9 mouse cellular contexts compared by ENCODE assay signal in genomic region chr17:84177481-84177880, GRCm38 (mm10). TPM values are rescaled to one million over a fixed set of nuclear protein-coding genes. Genes with fewer than 3 reads are reported as not detected.
DNase-seq lines count a peak whose midpoint lies in the region; ATAC-seq and TF ChIP-seq lines count a peak whose summit lies in the region.
"Had no signal": no experiment of that assay in that cellular context is flagged by ENCODE, and none has a peak within 500 bp of the region (broad histone marks: within the 10 kb centered on the region; RNA-seq: fewer than 3 reads in every experiment).

No protein-coding gene starts in this region.

- ATAC-seq in heart, embryonic 15.5 days (replicated peaks; ENCODE audit: insufficient number of reproducible peaks, insufficient read depth, low FRiP score, low read depth) = no peak
- 0 out of 2 replicates have a peak, but pooled peaks have one; percentile 34 for ATAC-seq in lung, postnatal 0 days

- H3K27me3 ChIP-seq in heart, embryonic 15.5 days = no peaks in the 10 kb centered on the region
- no peaks in the 10 kb centered on the region for H3K27me3 ChIP-seq in lung, postnatal 0 days (replicated peaks; ENCODE audit: insufficient read depth, low read length)

- H3K9me3 ChIP-seq in heart, embryonic 15.5 days (replicated peaks) = no peaks in the 10 kb centered on the region
- H3K9me3 ChIP-seq in lung, postnatal 0 days (ENCODE audit: low read length) = no peaks in the 10 kb centered on the region

- peak overlapping the region; percentile 39; the same call in 1 of the 2 replicates for H3K27ac ChIP-seq in heart, embryonic 15.5 days
- H3K27ac ChIP-seq in lung, postnatal 0 days (ENCODE audit: low read length) = no peak overlapping the region
- H3K27ac ChIP-seq in gastrocnemius, adult 2 months = no peak overlapping the region
- H3K27ac ChIP-seq: heart, adult 2 months had no signal

- no peak overlapping the region for H3K4me2 ChIP-seq in heart, embryonic 15.5 days
- H3K4me2 ChIP-seq in lung, postnatal 0 days (replicated peaks; ENCODE audit: low read depth, low read length) = no peak overlapping the region

- WGBS in heart, embryonic 15.5 days = 33% methylated on average over 8 of the region's 8 CpGs
- WGBS in lung, postnatal 0 days = 13% methylated on average over 8 of the region's 8 CpGs

- H3K36me3 ChIP-seq in heart, embryonic 15.5 days = no peaks in the 10 kb centered on the region
- no peaks in the 10 kb centered on the region for H3K36me3 ChIP-seq in lung, postnatal 0 days (ENCODE audit: insufficient read depth, low read length)

- peak; percentile 47; the same call in 1 of the 2 replicates for TF ChIP-seq EP300 in lung, postnatal 0 days (IDR thresholded peaks at IDR 0.05)

- H3K4me1 ChIP-seq in heart, embryonic 15.5 days (replicated peaks) = peaks cover 31% of the 10 kb centered on the region
- peaks cover 17% of the 10 kb centered on the region for H3K4me1 ChIP-seq in lung, postnatal 0 days (ENCODE audit: insufficient read depth, low read depth, low read length)

- H3K9ac ChIP-seq in heart, embryonic 15.5 days = no peak overlapping the region
- H3K9ac ChIP-seq in lung, postnatal 0 days (replicated peaks; ENCODE audit: low read depth) = no peak overlapping the region

- TF ChIP-seq CTCF in lung, postnatal 0 days (IDR thresholded peaks at IDR 0.05) = no peak
- no peak for TF ChIP-seq CTCF in gastrocnemius, adult 2 months (IDR thresholded peaks at IDR 0.05)

- intact Hi-C loops in gastrocnemius, adult 2 months (cut with DNase I) = no loop called here

- no peak for DNase-seq in heart, adult 8-10 months (ENCODE audit: low spot score)
- DNase-seq in ES-CJ7 (ENCODE audit: low read depth, low spot score) = peak; percentile 43
- peak; percentile 48 for DNase-seq in induced T-regulatory cell, adult 2 months (ENCODE audit: low read depth)
- DNase-seq in lung, postnatal 0 days (ENCODE audit: low spot score) = no peak
- DNase-seq in cerebellum, adult 11 months = no peak
- DNase-seq in gastrocnemius, adult 2 months = no peak
- DNase-seq in layer of hippocampus, adult 9-10 months (ENCODE audit: low spot score) = no peak

- H3K4me3 ChIP-seq in heart, embryonic 15.5 days = no peak overlapping the region
- H3K4me3 ChIP-seq in lung, postnatal 0 days (ENCODE audit: low read depth, low read length) = no peak overlapping the region
- H3K4me3 ChIP-seq in gastrocnemius, adult 2 months = no peak overlapping the region
- H3K4me3 ChIP-seq: heart, adult 2 months had no signal

RNA-seq across cellular contexts. Expression of gene Zfp36l2, which starts 10.3 kb away (rescaled TPM):
- 6.6 and 8.7 TPM in 2 replicates for polyA plus RNA-seq in heart, embryonic 15.5 days (2015; fragmentation: Nextera tagmentation; extraction: Ambion mirVana)
- 10 to 100 TPM; 23.5 to 25.4 (median 24.4) TPM for total RNA-seq in heart, adult 8-10 months (2022)
- 15.6 and 17.5 TPM in 2 replicates for polyA plus RNA-seq in lung, postnatal 0 days (2015; fragmentation: Nextera tagmentation; extraction: Ambion mirVana)
- total RNA-seq in gastrocnemius, adult 2 months (2021) = 10 to 100 TPM in 1 of 2 experiments, 1 to 10 TPM in 1; 9.7 to 10.1 TPM

Comparison
In these comparisons a context has a peak if more than half of its experiments do, and no peak if none do; other contexts are left out.
1. DNase-seq: peak in ES-CJ7 (single experiment) and induced T-regulatory cell, adult 2 months (single experiment); none in heart, adult 8-10 months (single experiment), lung, postnatal 0 days (single experiment), cerebellum, adult 11 months (single experiment), gastrocnemius, adult 2 months (single experiment) and layer of hippocampus, adult 9-10 months (single experiment).